Comparison of ENCODE assay signal across 11 mouse cellular contexts in the genomic region with DNA sequence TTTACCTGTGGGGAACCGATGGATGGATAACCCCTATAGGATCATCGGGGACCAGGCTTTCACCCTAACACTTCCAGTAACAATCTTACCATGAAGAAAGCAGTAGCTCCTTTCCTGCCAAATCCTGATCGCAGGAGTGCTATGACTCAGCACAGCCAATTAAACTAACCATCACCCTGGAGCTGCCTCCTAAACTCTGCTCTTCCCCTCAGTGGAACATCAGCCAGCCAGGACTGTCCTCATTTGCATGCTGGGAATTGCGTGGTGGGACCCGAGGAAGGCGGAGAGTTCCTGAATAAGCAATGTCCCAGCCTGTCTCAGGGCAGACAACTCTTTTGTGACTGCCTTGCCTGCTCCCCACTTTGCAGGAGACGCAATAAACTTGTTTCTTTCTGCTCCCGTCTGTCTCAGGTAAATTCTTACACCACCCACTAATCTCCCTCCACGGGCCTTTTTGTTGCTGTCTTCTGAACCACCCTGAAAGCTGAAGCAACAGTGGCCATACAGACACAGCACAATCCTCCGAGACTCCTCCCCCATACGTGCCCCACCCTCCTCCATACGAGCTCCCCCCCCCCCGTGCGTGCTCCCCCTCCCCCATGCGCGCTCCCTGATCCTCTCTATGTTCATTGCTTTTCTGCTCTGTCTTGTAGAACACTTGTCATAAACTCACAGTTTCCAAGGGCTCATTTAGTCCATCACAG.
DNase-seq lines count a peak whose midpoint lies in the region; ATAC-seq and TF ChIP-seq lines count a peak whose summit lies in the region.
"Had no signal": no experiment of that assay in that cellular context is flagged by ENCODE, and none has a peak within 500 bp of the region (broad histone marks: within the 10 kb centered on the region; RNA-seq: fewer than 3 reads in every experiment).

No protein-coding gene starts in this region.

- 33% methylated on average over 16 of the region's 16 CpGs for WGBS in intestine, embryonic 15.5 days
- 39% methylated on average over 16 of the region's 16 CpGs for WGBS in intestine, embryonic 16.5 days
- WGBS in forebrain, embryonic 12.5 days = 25% methylated on average over 16 of the region's 16 CpGs
- 26% methylated on average over 16 of the region's 16 CpGs for WGBS in midbrain, embryonic 12.5 days

- no peaks in the 10 kb centered on the region for H3K4me1 ChIP-seq in intestine, embryonic 15.5 days (replicated peaks)
- no peaks in the 10 kb centered on the region; the same call in 1 of the 2 replicates for H3K4me1 ChIP-seq in intestine, embryonic 16.5 days (ENCODE audit: control insufficient read depth, insufficient read depth, low read length)
- peaks cover 8 to 32% of the 10 kb centered on the region in 2 experiments; a peak in 3 of 4 replicates for H3K4me1 ChIP-seq in ES-E14 (ENCODE audit: control insufficient read depth in 2 of 2, insufficient read depth in 2 of 2, low read length in 2 of 2, poor library complexity in 1 of 2)
- peaks cover 22% of the 10 kb centered on the region for H3K4me1 ChIP-seq in forebrain, embryonic 12.5 days
- H3K4me1 ChIP-seq in midbrain, embryonic 12.5 days = peaks cover 14% of the 10 kb centered on the region
- H3K4me1 ChIP-seq: liver, embryonic 13.5 days had no signal

- intact Hi-C loops in gastrocnemius, postnatal 14 days (cut with DNase I; ENCODE audit: low total_unique reads) = no loop called here

- H3K36me3 ChIP-seq in intestine, embryonic 15.5 days = no peaks in the 10 kb centered on the region
- no peaks in the 10 kb centered on the region for H3K36me3 ChIP-seq in intestine, embryonic 16.5 days (ENCODE audit: control insufficient read depth, insufficient read depth, low read length)
- H3K36me3 ChIP-seq in ES-E14 (ENCODE audit: control insufficient read depth, insufficient read depth, low read length, poor library complexity, severe bottlenecking) = no peaks in the 10 kb centered on the region
- H3K36me3 ChIP-seq in forebrain, embryonic 12.5 days (replicated peaks) = no peaks in the 10 kb centered on the region
- no peaks in the 10 kb centered on the region for H3K36me3 ChIP-seq in midbrain, embryonic 12.5 days
- H3K36me3 ChIP-seq: liver, embryonic 13.5 days had no signal

- H3K27me3 ChIP-seq in intestine, embryonic 15.5 days (replicated peaks) = no peaks in the 10 kb centered on the region
- no peaks in the 10 kb centered on the region for H3K27me3 ChIP-seq in intestine, embryonic 16.5 days (replicated peaks; ENCODE audit: control insufficient read depth, insufficient read depth, low read length)
- peaks cover under 1% of the 10 kb centered on the region for H3K27me3 ChIP-seq in forebrain, embryonic 12.5 days
- peaks cover 5% of the 10 kb centered on the region; the same call in 1 of the 2 replicates for H3K27me3 ChIP-seq in midbrain, embryonic 12.5 days
- H3K27me3 ChIP-seq: liver, embryonic 13.5 days had no signal

- H3K9me3 ChIP-seq in intestine, embryonic 15.5 days = no peaks in the 10 kb centered on the region
- H3K9me3 ChIP-seq in intestine, embryonic 16.5 days (ENCODE audit: control insufficient read depth, low read length) = no peaks in the 10 kb centered on the region
- H3K9me3 ChIP-seq in ES-E14 (ENCODE audit: control insufficient read depth, insufficient read depth, low read depth, low read length) = no peaks in the 10 kb centered on the region
- H3K9me3 ChIP-seq in forebrain, embryonic 12.5 days = no peaks in the 10 kb centered on the region
- no peaks in the 10 kb centered on the region for H3K9me3 ChIP-seq in midbrain, embryonic 12.5 days
- H3K9me3 ChIP-seq: liver, embryonic 13.5 days had no signal

- ATAC-seq in intestine, embryonic 15.5 days = peak; percentile 45; the same call in 1 of the 2 replicates
- no peak for ATAC-seq in intestine, embryonic 16.5 days
- ATAC-seq in forebrain, embryonic 12.5 days (ENCODE audit: low FRiP score) = peak; percentile 55
- peak; percentile 62; the same call in 1 of the 2 replicates for ATAC-seq in midbrain, embryonic 12.5 days (ENCODE audit: low FRiP score, low read depth)
- ATAC-seq in CD4-positive, CD25-positive, alpha-beta regulatory T cell, adult 4 months = no peak
- ATAC-seq: activated CD4-positive, CD25-positive, alpha-beta regulatory T cell, adult 4 months had no signal

- H3K4me3 ChIP-seq in intestine, embryonic 15.5 days (replicated peaks) = no peak overlapping the region
- no peak overlapping the region for H3K4me3 ChIP-seq in intestine, embryonic 16.5 days (ENCODE audit: low read length)
- H3K4me3 ChIP-seq in ES-E14 (ENCODE audit: insufficient read depth in 1 of 2, low read depth in 1 of 2, low read length in 2 of 2, poor library complexity in 1 of 2, severe bottlenecking in 1 of 2) = peak overlapping the region; percentile 38 to 61
- no peak overlapping the region for H3K4me3 ChIP-seq in forebrain, embryonic 12.5 days (replicated peaks)
- no peak overlapping the region for H3K4me3 ChIP-seq in midbrain, embryonic 12.5 days
- H3K4me3 ChIP-seq: liver, embryonic 13.5 days had no signal

- in situ Hi-C loops in ES-E14 (cut with MboI; ENCODE audit: low sequenced_read_pairs in 2 of 2, unreplicated experiment in 2 of 2) = no loop called here

- DNase-seq in ES-E14 (ENCODE audit: low read depth, low spot score) = no peak
- DNase-seq in gastrocnemius, postnatal 14 days = no peak
- no peak for DNase-seq in spleen, postnatal 10 days (ENCODE audit: low spot score in 2 of 2)
- DNase-seq: cerebellum, adult 9-10 months; liver, embryonic 13.5 days had no signal

- no peak overlapping the region for H3K27ac ChIP-seq in intestine, embryonic 15.5 days
- no peak overlapping the region for H3K27ac ChIP-seq in intestine, embryonic 16.5 days (ENCODE audit: low read length)
- peak overlapping the region; percentile 94 for H3K27ac ChIP-seq in ES-E14 (ENCODE audit: insufficient read depth, low read depth, low read length, poor library complexity, severe bottlenecking)
- no peak overlapping the region for H3K27ac ChIP-seq in forebrain, embryonic 12.5 days
- H3K27ac ChIP-seq in midbrain, embryonic 12.5 days (replicated peaks) = no peak overlapping the region
- H3K27ac ChIP-seq: liver, embryonic 13.5 days had no signal

- no peak overlapping the region for H3K9ac ChIP-seq in intestine, embryonic 15.5 days
- no peak overlapping the region for H3K9ac ChIP-seq in intestine, embryonic 16.5 days (ENCODE audit: low read depth, low read length)
- peak overlapping the region; percentile 29 for H3K9ac ChIP-seq in ES-E14 (ENCODE audit: insufficient read depth, low read depth, low read length, poor library complexity, severe bottlenecking)
- no peak overlapping the region for H3K9ac ChIP-seq in forebrain, embryonic 12.5 days
- H3K9ac ChIP-seq in midbrain, embryonic 12.5 days (replicated peaks) = no peak overlapping the region
- H3K9ac ChIP-seq: liver, embryonic 13.5 days had no signal

- H3K4me2 ChIP-seq in intestine, embryonic 15.5 days (replicated peaks) = no peak overlapping the region
- no peak overlapping the region for H3K4me2 ChIP-seq in intestine, embryonic 16.5 days (ENCODE audit: low read depth, low read length)
- peak overlapping the region; percentile 5 for H3K4me2 ChIP-seq in forebrain, embryonic 12.5 days
- peak overlapping the region; percentile 13 for H3K4me2 ChIP-seq in midbrain, embryonic 12.5 days (replicated peaks)
- H3K4me2 ChIP-seq: liver, embryonic 13.5 days had no signal

TF ChIP-seq in ES-E14, 5 proteins besides CTCF, POLR2A, EP300 and RAD21:
- TF ChIP-seq HCFC1 (IDR thresholded peaks at IDR 0.05; ENCODE audit: borderline replicate concordance, insufficient read depth, low read length) (no peak), MAFK (IDR thresholded peaks at IDR 0.05; ENCODE audit: insufficient read depth, low read depth, low read length) (peak; percentile 72), ZNF384 (IDR thresholded peaks at IDR 0.05; ENCODE audit: low read depth, low read length) (no peak), CHD2 (IDR thresholded peaks at IDR 0.05; ENCODE audit: low read depth, low read length) (no peak), ZC3H11A (IDR thresholded peaks at IDR 0.05; ENCODE audit: borderline replicate concordance, low read depth, low read length) (no peak)

Comparison
In these comparisons a context has a peak if more than half of its experiments do, and no peak if none do; other contexts are left out.
1. ATAC-seq: peak in intestine, embryonic 15.5 days (single experiment), forebrain, embryonic 12.5 days (single experiment) and midbrain, embryonic 12.5 days (single experiment); none in intestine, embryonic 16.5 days (single experiment) and CD4-positive, CD25-positive, alpha-beta regulatory T cell, adult 4 months (single experiment).
2. H3K4me2 ChIP-seq: peak in forebrain, embryonic 12.5 days (single experiment) and midbrain, embryonic 12.5 days (single experiment); none in intestine, embryonic 15.5 days (single experiment) and intestine, embryonic 16.5 days (single experiment).
3. H3K4me3 ChIP-seq: peak in ES-E14 (2 of 2); none in intestine, embryonic 15.5 days (single experiment), intestine, embryonic 16.5 days (single experiment), forebrain, embryonic 12.5 days (single experiment) and midbrain, embryonic 12.5 days (single experiment).